Mouse (Mus musculus): Measurements from ENCODE around the gene Trim14.
"Not testable (repeated sequence)": the region's sequence is repeated elsewhere in the genome, so short reads cannot be mapped to it uniquely, and the experiment has no call there.

Gene Trim14

GRCm38 (mm10) chr4:46535840-46536361 is at the start of gene Trim14:
TSS of gene Trim14 (minus strand) at chr4:46536141.
- DNase-seq, result no peak

GRCm38 (mm10) chr4:46585041-46585810 is 49.3 kb upstream of the Trim14 start:
- no peak for DNase-seq

- not testable (repeated sequence) for DNase-seq
Observed at GRCm38 (mm10) chr4:46584536-46584935, 48.6 kb upstream of the Trim14 start.

GRCm38 (mm10) chr4:46584084-46584483 is 48.1 kb upstream of the Trim14 start:
- DNase-seq, result not testable (repeated sequence)

- DNase-seq, result not testable (repeated sequence)
Observed at GRCm38 (mm10) chr4:46582024-46582423, 46.1 kb upstream of the Trim14 start.

GRCm38 (mm10) chr4:46581577-46581976 is 45.6 kb upstream of the Trim14 start:
- DNase-seq, result not testable (repeated sequence)

- DNase-seq, result not testable (repeated sequence)
Observed at GRCm38 (mm10) chr4:46580799-46581243, 44.9 kb upstream of the Trim14 start.

- DNase-seq, result not testable (repeated sequence)
Observed at GRCm38 (mm10) chr4:46578796-46579346, 42.9 kb upstream of the Trim14 start.

GRCm38 (mm10) chr4:46578228-46578627 is 42.3 kb upstream of the Trim14 start:
- no peak for DNase-seq

- DNase-seq, result not testable (repeated sequence)
Observed at GRCm38 (mm10) chr4:46575509-46576284, 39.8 kb upstream of the Trim14 start.

- DNase-seq, result no peak
Observed at GRCm38 (mm10) chr4:46574841-46575240, 38.9 kb upstream of the Trim14 start.

GRCm38 (mm10) chr4:46574024-46574753 is 38.2 kb upstream of the Trim14 start:
- DNase-seq, result no peak

GRCm38 (mm10) chr4:46572616-46573015 is 36.7 kb upstream of the Trim14 start:
- DNase-seq, result no peak

- no peak for DNase-seq
Observed at GRCm38 (mm10) chr4:46571744-46572143, 35.8 kb upstream of the Trim14 start.

GRCm38 (mm10) chr4:46569671-46570070 is 33.7 kb upstream of the Trim14 start:
- DNase-seq, result no peak

- DNase-seq, result no peak
Observed at GRCm38 (mm10) chr4:46568169-46568568, 32.2 kb upstream of the Trim14 start.

GRCm38 (mm10) chr4:46566931-46567671 is 31.2 kb upstream of the Trim14 start:
- DNase-seq, result no peak

GRCm38 (mm10) chr4:46565393-46565955 is 29.5 kb upstream of the Trim14 start:
- no peak for DNase-seq

GRCm38 (mm10) chr4:46564247-46564646 is 28.3 kb upstream of the Trim14 start:
- no peak for DNase-seq

- DNase-seq, result no peak
Observed at GRCm38 (mm10) chr4:46563847-46564246, 27.9 kb upstream of the Trim14 start.

- DNase-seq, result no peak
Observed at GRCm38 (mm10) chr4:46562841-46563240, 26.9 kb upstream of the Trim14 start.
